Mouse (Mus musculus): Measurements from ENCODE around the gene Brd1. TPM values are rescaled to one million over a fixed set of nuclear protein-coding genes. Genes with fewer than 3 reads are reported as not detected.

Gene Brd1
- polyA plus RNA-seq, 1 experiment from 2014 or later, result 20.3 TPM

- Histone ChIP-seq H3K36me3 (ENCODE audit: control insufficient read depth, insufficient read depth, low read length) (no peaks in the 10 kb centered on the region), H3K9ac (ENCODE audit: low read length) (no peak overlapping the region), H3K4me3 (replicated peaks; ENCODE audit: low read length) (no peak overlapping the region), H3K27me3 (ENCODE audit: control insufficient read depth, insufficient read depth, low read length) (peaks cover 3% of the 10 kb centered on the region), H3K27ac (ENCODE audit: low read length) (no peak overlapping the region), H3K4me1 (ENCODE audit: control insufficient read depth, insufficient read depth, low read length) (no peaks in the 10 kb centered on the region), H3K4me2 (ENCODE audit: low read depth, low read length) (no peak overlapping the region), H3K9me3 (replicated peaks; ENCODE audit: control insufficient read depth, low read length) (no peaks in the 10 kb centered on the region)
- WGBS, result 66% methylated on average over 3 of the region's 3 CpGs
- no peak for ATAC-seq (ENCODE audit: insufficient read depth, low FRiP score)
Measured at GRCm38 (mm10) chr15:88661654-88662053, 72.4 kb downstream of the Brd1 start.

- H3K9ac ChIP-seq (ENCODE audit: low read length), result no peak overlapping the region
- H3K4me2 ChIP-seq (ENCODE audit: low read depth, low read length), result no peak overlapping the region
- no peak for ATAC-seq (ENCODE audit: insufficient read depth, low FRiP score)
- no peak overlapping the region for H3K4me3 ChIP-seq (replicated peaks; ENCODE audit: low read length)
- no peaks in the 10 kb centered on the region for H3K9me3 ChIP-seq (replicated peaks; ENCODE audit: control insufficient read depth, low read length)
- no peak overlapping the region for H3K27ac ChIP-seq (ENCODE audit: low read length)
- no peaks in the 10 kb centered on the region for H3K27me3 ChIP-seq (ENCODE audit: control insufficient read depth, insufficient read depth, low read length)
- H3K4me1 ChIP-seq (ENCODE audit: control insufficient read depth, insufficient read depth, low read length), result no peaks in the 10 kb centered on the region
- H3K36me3 ChIP-seq (ENCODE audit: control insufficient read depth, insufficient read depth, low read length), result no peaks in the 10 kb centered on the region
- 48% methylated on average over 5 of the region's 5 CpGs for whole genome bisulfite sequencing
Measured at GRCm38 (mm10) chr15:88652006-88652405, 82.0 kb downstream of the Brd1 start.

- 24% methylated on average over 13 of the region's 13 CpGs for WGBS
- Histone ChIP-seq H3K36me3 (ENCODE audit: control insufficient read depth, insufficient read depth, low read length) (no peaks in the 10 kb centered on the region), H3K4me3 (replicated peaks; ENCODE audit: low read length) (no peak overlapping the region), H3K9me3 (replicated peaks; ENCODE audit: control insufficient read depth, low read length) (no peaks in the 10 kb centered on the region), H3K27me3 (ENCODE audit: control insufficient read depth, insufficient read depth, low read length) (no peaks in the 10 kb centered on the region), H3K27ac (ENCODE audit: low read length) (no peak overlapping the region), H3K9ac (ENCODE audit: low read length) (no peak overlapping the region), H3K4me1 (ENCODE audit: control insufficient read depth, insufficient read depth, low read length) (no peaks in the 10 kb centered on the region), H3K4me2 (ENCODE audit: low read depth, low read length) (no peak overlapping the region)
- 0 out of 2 replicates have a peak, but pooled peaks have one; percentile 21 for ATAC-seq (ENCODE audit: insufficient read depth, low FRiP score)
Measured at GRCm38 (mm10) chr15:88651019-88651418, 83.0 kb downstream of the Brd1 start.

Other genes with a start within 250 kb of the Brd1 start
- gene Zdhhc25, start 133.9 kb downstream of the Brd1 start, polyA plus RNA-seq (2015; fragmentation: Nextera tagmentation; extraction: Ambion mirVana), result not detected in 2 replicates
- gene Zbed4, start 17.4 kb upstream of the Brd1 start, polyA plus RNA-seq (2015; fragmentation: Nextera tagmentation; extraction: Ambion mirVana), result 14.1 and 15.3 TPM in 2 replicates
- 13.1 and 14.0 TPM in 2 replicates for gene Alg12, start 85.1 kb upstream of the Brd1 start, polyA plus RNA-seq (2015; fragmentation: Nextera tagmentation; extraction: Ambion mirVana)
- 105 and 128 TPM in 2 replicates for gene Creld2, start 85.4 kb upstream of the Brd1 start, polyA plus RNA-seq (2015; fragmentation: Nextera tagmentation; extraction: Ambion mirVana)
- gene Pim3, start 128.0 kb upstream of the Brd1 start, polyA plus RNA-seq (2015; fragmentation: Nextera tagmentation; extraction: Ambion mirVana), result 58.3 and 59.0 TPM in 2 replicates
- gene Ttll8, start 220.2 kb upstream of the Brd1 start, polyA plus RNA-seq (2015; fragmentation: Nextera tagmentation; extraction: Ambion mirVana), result not detected in 2 replicates
- not detected in 2 replicates for gene Mlc1, start 244.8 kb upstream of the Brd1 start, polyA plus RNA-seq (2015; fragmentation: Nextera tagmentation; extraction: Ambion mirVana)
- gene Mov10l1, start 248.7 kb upstream of the Brd1 start, polyA plus RNA-seq (2015; fragmentation: Nextera tagmentation; extraction: Ambion mirVana), result not detected in 2 replicates

All from stomach, embryonic 16.5 days (tissue).